Mouse (Mus musculus) embryonic fibroblast, embryonic 13.5 days (primary cell): Measurements from ENCODE around the gene Pagr1b. TPM values are rescaled to one million over a fixed set of nuclear protein-coding genes. Genes with fewer than 3 reads are reported as not detected.

Source experiments
- H3K27ac ChIP-seq: 2 replicates; pipeline ENCODE4 v1.5.1; 2012; ENCODE audit warnings: low read length, control low read depth, inconsistent platforms; ENCODE audit not compliant: insufficient read depth
- H3K4me1 ChIP-seq: 2 replicates; pipeline ENCODE4 v1.6.1; 2011; ENCODE audit warnings: low read length; ENCODE audit not compliant: control insufficient read depth, insufficient read depth
- H3K4me3 ChIP-seq: 2 replicates; pipeline ENCODE4 v1.5.1; 2011; ENCODE audit warnings: mild to moderate bottlenecking, control low read depth, low read length; ENCODE audit not compliant: insufficient read depth
- CTCF ChIP-seq: IDR thresholded peaks from 2 replicates; pipeline ENCODE4 v1.5.1; 2011; ENCODE audit warnings: mild to moderate bottlenecking, control low read depth, low read length, moderate library complexity, borderline replicate concordance; ENCODE audit not compliant: insufficient read depth
- POLR2A ChIP-seq: IDR thresholded peaks from 2 replicates; pipeline ENCODE4 v1.6.1; 2011; ENCODE audit warnings: low read depth, mild to moderate bottlenecking, control low read depth, low read length, moderate library complexity
- polyA plus RNA-seq: library from polyadenylated mRNA; stranded (reverse); fragments of >200 nt; gene quantifications from 2 replicates; pipeline ENCODE4 v1.2.4, GENCODE M21; 2011; ENCODE audit warnings: low read depth; ENCODE audit not compliant: missing spikeins, insufficient read length

Pagr1b gene
- polyA plus RNA-seq, 1 experiment: 25.6 TPM

- no peak overlapping the region for H3K27ac ChIP-seq
- TF ChIP-seq POLR2A: no peak
- TF ChIP-seq CTCF: no peak
- no peaks in the 10 kb centered on the region for H3K4me1 ChIP-seq
Measured at GRCm38 (mm10) chr7:126959780-126960179, 56.5 kb downstream of the Pagr1b start.

GRCm38 (mm10) chr7:126955125-126955524 lies 61.2 kb downstream of the Pagr1b start:
- Histone ChIP-seq H3K27ac (no peak overlapping the region), H3K4me1 (no peaks in the 10 kb centered on the region), H3K4me3 (no peak overlapping the region)
- TF ChIP-seq POLR2A: no peak
- TF ChIP-seq CTCF: no peak

More at GRCm38 (mm10) chr7:126959780-126960179, 56.5 kb downstream of the Pagr1b start:
- no peak overlapping the region for H3K4me3 ChIP-seq

GRCm38 (mm10) chr7:126952646-126953045 lies 63.6 kb downstream of the Pagr1b start:
- Histone ChIP-seq H3K27ac (no peak overlapping the region), H3K4me3 (no peak overlapping the region), H3K4me1 (no peaks in the 10 kb centered on the region)
- no peak for TF ChIP-seq CTCF
- no peak for TF ChIP-seq POLR2A

- Histone ChIP-seq H3K27ac (no peak overlapping the region), H3K4me1 (no peaks in the 10 kb centered on the region), H3K4me3 (no peak overlapping the region)
- TF ChIP-seq POLR2A (no peak), CTCF (no peak)
Measured at GRCm38 (mm10) chr7:126951741-126952140, 64.5 kb downstream of the Pagr1b start.

Other genes with a start within 250 kb of the Pagr1b start
- gene Ypel3, start 239.5 kb downstream of the Pagr1b start, polyA plus RNA-seq: 58.8 and 62.2 TPM in 2 replicates
- 0.49 TPM in 1 of 2 replicates, not detected in the other for gene Tbx6, start 235.0 kb downstream of the Pagr1b start, polyA plus RNA-seq
- 106 and 118 TPM in 2 replicates for gene Ppp4c, start 224.0 kb downstream of the Pagr1b start, polyA plus RNA-seq
- 0.37 and 1.2 TPM in 2 replicates for gene Fam57b, start 218.8 kb downstream of the Pagr1b start, polyA plus RNA-seq
- gene 4930451I11Rik, start 184.8 kb downstream of the Pagr1b start, polyA plus RNA-seq: not detected in 2 replicates
- not detected in 2 replicates for gene Doc2a, start 169.1 kb downstream of the Pagr1b start, polyA plus RNA-seq
- 20.5 and 40.2 TPM in 2 replicates for gene Hirip3, start 154.5 kb downstream of the Pagr1b start, polyA plus RNA-seq
- gene Ino80e, start 154.1 kb downstream of the Pagr1b start, polyA plus RNA-seq: 54.0 and 63.0 TPM in 2 replicates
- 42.0 and 45.4 TPM in 2 replicates for gene Taok2, start 131.8 kb downstream of the Pagr1b start, polyA plus RNA-seq
- 30.7 and 33.6 TPM in 2 replicates for gene Tmem219, start 93.6 kb downstream of the Pagr1b start, polyA plus RNA-seq
- gene Kctd13, start 87.6 kb downstream of the Pagr1b start, polyA plus RNA-seq: 9.0 and 9.1 TPM in 2 replicates
- gene Asphd1, start 66.9 kb downstream of the Pagr1b start, polyA plus RNA-seq: 0.30 TPM in 1 of 2 replicates, not detected in the other
- gene Sez6l2, start 65.9 kb downstream of the Pagr1b start, polyA plus RNA-seq: not detected in 2 replicates
- gene Cdipt, start 40.6 kb downstream of the Pagr1b start, polyA plus RNA-seq: 134 and 139 TPM in 2 replicates
- 1.7 TPM in 1 of 2 replicates, not detected in the other for gene Cdiptos, start 40.4 kb downstream of the Pagr1b start, polyA plus RNA-seq
- 32.2 and 47.6 TPM in 2 replicates for gene Mvp, start 1.9 kb downstream of the Pagr1b start, polyA plus RNA-seq
- 14.0 and 14.3 TPM in 2 replicates for gene Pagr1a, start 868 bp upstream of the Pagr1b start, polyA plus RNA-seq
- 13.5 and 15.7 TPM in 2 replicates for gene Gm42742, start 4.6 kb upstream of the Pagr1b start, polyA plus RNA-seq
- gene Prrt2, start 4.7 kb upstream of the Pagr1b start, polyA plus RNA-seq: 3.1 and 15.3 TPM in 2 replicates
- gene Maz, start 10.6 kb upstream of the Pagr1b start, polyA plus RNA-seq: 86.9 and 127 TPM in 2 replicates
- gene Kif22, start 26.0 kb upstream of the Pagr1b start, polyA plus RNA-seq: 22.5 and 37.4 TPM in 2 replicates
- gene Zg16, start 70.8 kb upstream of the Pagr1b start, polyA plus RNA-seq: not detected in 2 replicates
- gene AI467606, start 74.9 kb upstream of the Pagr1b start, polyA plus RNA-seq: 0.42 and 1.1 TPM in 2 replicates
- 0.25 TPM in 1 of 2 replicates, not detected in the other for gene Qprt, start 105.7 kb upstream of the Pagr1b start, polyA plus RNA-seq
- gene Spn, start 121.3 kb upstream of the Pagr1b start, polyA plus RNA-seq: not detected in 2 replicates
- 66.3 and 74.3 TPM in 2 replicates for gene Cd2bp2, start 179.6 kb upstream of the Pagr1b start, polyA plus RNA-seq
- gene Tbc1d10b, start 192.0 kb upstream of the Pagr1b start, polyA plus RNA-seq: 37.0 and 37.5 TPM in 2 replicates
- gene Mylpf, start 192.4 kb upstream of the Pagr1b start, polyA plus RNA-seq: 1.4 and 1.7 TPM in 2 replicates
- gene Zfp553, start 216.6 kb upstream of the Pagr1b start, polyA plus RNA-seq: 11.0 and 12.4 TPM in 2 replicates
- gene Sept1, start 216.6 kb upstream of the Pagr1b start, polyA plus RNA-seq: 3.9 and 4.2 TPM in 2 replicates
- gene Zfp771, start 227.8 kb upstream of the Pagr1b start, polyA plus RNA-seq: 21.3 and 24.3 TPM in 2 replicates
- 29.0 and 30.6 TPM in 2 replicates for gene Dctpp1, start 244.2 kb upstream of the Pagr1b start, polyA plus RNA-seq